Mouse (Mus musculus): ENCODE measurements at regions not wholly inside any gene's neighbourhood (a gene's known extent, or its start where the extent isn't known, plus 50 kb on each side); places are given as distances from the start of the nearest gene placed in this dataset.

GRCm38 (mm10) chr13:18063677-18064076, 70.5 kb upstream of the Yae1d1 start:
- H3K27ac ChIP-seq (ENCODE audit: low read depth, low read length): no peak overlapping the region
- no peaks in the 10 kb centered on the region for H3K9me3 ChIP-seq (ENCODE audit: control insufficient read depth, low read length)
- H3K27me3 ChIP-seq (ENCODE audit: control insufficient read depth, insufficient read depth, low read length): no peaks in the 10 kb centered on the region
- ATAC-seq (ENCODE audit: low read depth): no peak
- no peak overlapping the region for H3K9ac ChIP-seq (replicated peaks; ENCODE audit: low read depth, low read length)
- no peaks in the 10 kb centered on the region for H3K4me1 ChIP-seq (ENCODE audit: control insufficient read depth, insufficient read depth, low read length)
- 87% methylated on average over 8 of the region's 8 CpGs for WGBS
- H3K4me3 ChIP-seq (ENCODE audit: low read depth, low read length): no peak overlapping the region
- H3K4me2 ChIP-seq (ENCODE audit: low read depth, low read length): no peak overlapping the region
- no peaks in the 10 kb centered on the region for H3K36me3 ChIP-seq (ENCODE audit: control insufficient read depth, insufficient read depth, low read length)

- H3K27me3 ChIP-seq (ENCODE audit: control insufficient read depth, insufficient read depth, low read length): no peaks in the 10 kb centered on the region
- H3K27ac ChIP-seq (ENCODE audit: low read depth, low read length): no peak overlapping the region
- H3K36me3 ChIP-seq (ENCODE audit: control insufficient read depth, insufficient read depth, low read length): no peaks in the 10 kb centered on the region
- H3K9ac ChIP-seq (replicated peaks; ENCODE audit: low read depth, low read length): no peak overlapping the region
- 87% methylated on average over 2 of the region's 2 CpGs for WGBS
- no peaks in the 10 kb centered on the region for H3K4me1 ChIP-seq (ENCODE audit: control insufficient read depth, insufficient read depth, low read length)
- ATAC-seq (ENCODE audit: low read depth): no peak
- H3K9me3 ChIP-seq (ENCODE audit: control insufficient read depth, low read length): no peaks in the 10 kb centered on the region
- H3K4me2 ChIP-seq (ENCODE audit: low read depth, low read length): no peak overlapping the region
- no peak overlapping the region for H3K4me3 ChIP-seq (ENCODE audit: low read depth, low read length)
These were observed 67.1 kb upstream of the Yae1d1 start for GRCm38 (mm10) chr13:18060265-18060664.

- Histone ChIP-seq H3K27ac (ENCODE audit: low read depth, low read length) (no peak overlapping the region), H3K9me3 (ENCODE audit: control insufficient read depth, low read length) (no peaks in the 10 kb centered on the region), H3K4me1 (ENCODE audit: control insufficient read depth, insufficient read depth, low read length) (no peaks in the 10 kb centered on the region), H3K9ac (replicated peaks; ENCODE audit: low read depth, low read length) (no peak overlapping the region), H3K36me3 (ENCODE audit: control insufficient read depth, insufficient read depth, low read length) (no peaks in the 10 kb centered on the region), H3K4me2 (ENCODE audit: low read depth, low read length) (no peak overlapping the region), H3K27me3 (ENCODE audit: control insufficient read depth, insufficient read depth, low read length) (no peaks in the 10 kb centered on the region), H3K4me3 (ENCODE audit: low read depth, low read length) (no peak overlapping the region)
- ATAC-seq (ENCODE audit: low read depth): peak; percentile 93
- WGBS: 33% methylated on average over 8 of the region's 8 CpGs
These were observed 64.2 kb upstream of the Yae1d1 start for GRCm38 (mm10) chr13:18057231-18057912.

GRCm38 (mm10) chr13:18056816-18057215, 63.7 kb upstream of the Yae1d1 start:
- peak; percentile 41; the same call in 1 of the 2 replicates for ATAC-seq (ENCODE audit: low read depth)
- WGBS: 66% methylated on average over 3 of the region's 3 CpGs
- Histone ChIP-seq H3K27me3 (ENCODE audit: control insufficient read depth, insufficient read depth, low read length) (no peaks in the 10 kb centered on the region), H3K36me3 (ENCODE audit: control insufficient read depth, insufficient read depth, low read length) (no peaks in the 10 kb centered on the region), H3K9me3 (ENCODE audit: control insufficient read depth, low read length) (no peaks in the 10 kb centered on the region), H3K9ac (replicated peaks; ENCODE audit: low read depth, low read length) (no peak overlapping the region), H3K4me3 (ENCODE audit: low read depth, low read length) (no peak overlapping the region), H3K4me2 (ENCODE audit: low read depth, low read length) (no peak overlapping the region), H3K27ac (ENCODE audit: low read depth, low read length) (no peak overlapping the region), H3K4me1 (ENCODE audit: control insufficient read depth, insufficient read depth, low read length) (no peaks in the 10 kb centered on the region)

GRCm38 (mm10) chr13:18043154-18043553, 50.0 kb upstream of the Yae1d1 start:
- Histone ChIP-seq H3K36me3 (ENCODE audit: control insufficient read depth, insufficient read depth, low read length) (no peaks in the 10 kb centered on the region), H3K4me1 (ENCODE audit: control insufficient read depth, insufficient read depth, low read length) (no peaks in the 10 kb centered on the region), H3K4me2 (ENCODE audit: low read depth, low read length) (no peak overlapping the region), H3K9me3 (ENCODE audit: control insufficient read depth, low read length) (no peaks in the 10 kb centered on the region), H3K27ac (ENCODE audit: low read depth, low read length) (no peak overlapping the region), H3K9ac (replicated peaks; ENCODE audit: low read depth, low read length) (no peak overlapping the region), H3K27me3 (ENCODE audit: control insufficient read depth, insufficient read depth, low read length) (no peaks in the 10 kb centered on the region), H3K4me3 (ENCODE audit: low read depth, low read length) (no peak overlapping the region)
- WGBS: 96% methylated on average over 6 of the region's 6 CpGs
- ATAC-seq (ENCODE audit: low read depth): no peak

Data from neural tube, embryonic 14.5 days (tissue).